Mouse (Mus musculus): ENCODE results near the gene Map3k3. TPM values are rescaled to one million over a fixed set of nuclear protein-coding genes. Genes with fewer than 3 reads are reported as not detected.

Gene Map3k3
- total RNA-seq, 2 experiments from 2014 or later: 26.7 to 27.7 TPM

DNA sequence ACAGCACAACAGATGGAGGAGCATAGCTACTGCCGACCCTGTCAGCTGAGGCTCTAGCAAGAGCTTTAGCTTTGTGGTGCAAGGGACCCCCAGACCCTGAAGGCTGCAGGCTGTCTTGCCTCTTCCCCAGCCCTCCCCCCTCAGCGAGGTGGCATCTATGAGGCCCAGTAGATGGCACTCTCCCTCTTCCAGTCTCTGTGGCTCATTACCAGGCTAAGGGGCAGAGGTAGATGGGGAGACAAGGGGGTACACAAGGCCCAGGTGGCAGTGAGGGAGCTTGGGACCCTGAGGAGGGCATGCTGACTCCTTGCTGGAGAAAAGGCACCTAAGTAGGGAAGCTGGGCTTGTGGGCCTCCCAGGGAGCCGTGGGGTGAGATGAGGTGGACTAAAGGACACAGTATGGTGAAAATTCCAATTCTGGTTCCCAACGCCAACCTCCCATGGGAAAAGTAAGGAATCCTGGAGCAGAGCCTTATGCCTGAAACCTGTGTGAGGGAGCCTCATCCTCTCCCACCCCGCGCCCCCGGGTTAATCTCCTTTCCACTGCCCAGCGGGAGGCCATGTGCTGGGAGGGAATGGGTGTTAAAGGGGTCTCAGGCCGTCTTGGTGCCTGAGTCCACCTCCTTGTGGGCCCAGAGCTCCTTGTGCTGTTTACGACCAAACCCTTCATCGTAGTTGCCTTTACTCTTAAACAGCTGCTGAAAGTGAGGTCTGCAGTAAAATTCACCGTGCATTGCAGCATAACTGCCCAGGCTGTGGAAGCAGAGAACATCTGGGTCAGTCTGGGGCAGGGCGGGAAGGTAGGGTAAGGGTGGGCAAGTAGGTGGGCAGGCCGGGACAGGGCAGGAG, 73.9 kb downstream of the Map3k3 start:
- peak; percentile 48 to 56 for DNase-seq (ENCODE audit: low spot score in 2 of 2)

DNA sequence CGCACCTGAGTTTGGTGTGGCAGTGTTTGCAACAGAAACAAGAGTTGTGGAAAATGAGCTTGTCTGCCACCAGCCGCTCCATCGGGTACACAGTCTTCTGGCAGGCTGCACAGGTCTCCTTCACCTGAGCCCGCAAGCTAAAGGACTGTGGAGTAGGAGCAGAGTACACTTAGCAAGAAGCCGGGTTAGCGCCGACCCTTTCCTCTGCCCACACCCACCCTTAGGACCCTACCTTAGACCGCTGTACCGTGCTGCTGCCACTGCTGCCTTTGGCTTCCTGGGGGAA, 74.5 kb downstream of the Map3k3 start:
- DNase-seq (ENCODE audit: low spot score in 2 of 2): no peak

DNA sequence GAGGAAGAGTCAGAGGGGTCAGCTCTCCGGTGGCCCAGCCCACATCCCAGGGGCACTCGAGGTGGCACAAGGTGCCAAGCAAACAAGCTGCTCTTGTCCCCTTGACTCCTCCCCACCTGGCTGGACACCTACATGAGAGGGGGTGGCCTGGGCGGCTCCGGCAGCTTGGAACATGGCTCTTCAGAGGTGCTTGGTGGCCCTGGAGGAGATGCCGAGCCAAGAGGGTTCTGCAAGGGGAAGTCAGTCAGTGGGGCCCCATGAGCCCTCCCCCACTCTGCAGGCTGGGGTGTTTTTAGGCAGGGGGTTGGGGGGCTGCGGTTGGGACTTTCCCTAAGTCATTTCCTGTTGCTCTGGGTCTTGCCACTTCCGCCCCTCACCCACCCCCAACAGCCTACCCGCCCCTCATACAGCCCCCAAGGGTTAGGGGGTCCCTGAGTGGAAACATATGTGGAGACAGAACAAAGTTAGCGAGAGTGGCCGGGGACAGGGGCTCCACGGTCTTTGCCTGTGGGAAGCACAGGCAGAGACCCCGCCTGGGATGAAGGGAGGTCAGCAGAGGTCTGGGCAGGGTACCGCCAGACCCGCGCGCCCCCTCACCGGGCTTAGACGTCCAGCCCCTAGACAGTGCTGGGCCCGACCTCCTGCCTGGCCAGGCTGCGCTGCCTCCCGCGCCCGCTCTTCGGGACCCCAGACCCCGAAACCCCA, 75.0 kb downstream of the Map3k3 start:
- DNase-seq (ENCODE audit: low spot score in 2 of 2): peak; percentile 54 to 62

DNA sequence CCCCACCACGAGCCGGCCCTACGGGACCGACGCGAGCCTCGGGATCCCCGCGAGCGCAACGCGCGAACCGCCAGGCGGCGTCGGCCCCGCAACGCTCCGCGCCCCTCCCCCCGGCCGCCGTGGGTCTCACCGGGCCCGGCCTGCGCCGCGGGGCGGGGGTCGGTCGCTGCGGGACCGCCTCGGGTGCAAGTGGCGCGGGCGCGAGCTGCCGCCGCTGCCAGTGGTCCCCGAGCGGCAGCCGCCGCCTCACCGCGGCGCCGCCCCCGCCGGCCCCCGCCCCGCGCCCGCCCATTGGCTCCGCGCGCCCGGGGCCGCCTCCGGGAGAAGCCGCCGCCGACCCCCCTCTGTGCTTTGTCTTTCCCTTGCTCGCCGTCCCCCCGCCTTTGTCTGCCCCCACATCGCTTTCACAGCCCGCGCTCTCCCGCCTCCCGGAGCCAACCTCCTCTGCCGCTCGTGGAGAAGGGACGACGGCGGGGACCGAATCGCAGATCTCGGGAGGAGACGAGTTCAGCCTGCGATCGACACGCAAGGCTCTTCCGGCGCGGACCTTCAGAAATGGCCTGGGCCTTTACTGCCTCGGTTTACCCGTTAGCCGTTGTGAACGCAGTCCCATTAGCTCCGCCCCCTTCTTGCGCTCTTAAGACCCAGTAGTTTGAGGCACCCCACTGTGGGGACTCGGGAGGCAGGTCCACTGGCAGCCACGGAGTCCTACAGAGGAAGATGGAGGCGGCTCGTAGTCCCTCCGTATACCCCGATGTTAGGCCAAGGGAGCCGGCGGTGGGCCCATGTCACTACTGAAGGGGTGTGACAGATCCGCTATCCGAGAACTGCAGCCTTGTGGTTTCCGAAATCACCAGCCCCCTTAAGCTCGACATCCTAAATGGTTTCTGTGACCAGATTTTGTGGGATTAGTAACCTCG, 75.8 kb downstream of the Map3k3 start:
- DNase-seq (ENCODE audit: low spot score in 2 of 2): peak; percentile 83 to 91

DNA sequence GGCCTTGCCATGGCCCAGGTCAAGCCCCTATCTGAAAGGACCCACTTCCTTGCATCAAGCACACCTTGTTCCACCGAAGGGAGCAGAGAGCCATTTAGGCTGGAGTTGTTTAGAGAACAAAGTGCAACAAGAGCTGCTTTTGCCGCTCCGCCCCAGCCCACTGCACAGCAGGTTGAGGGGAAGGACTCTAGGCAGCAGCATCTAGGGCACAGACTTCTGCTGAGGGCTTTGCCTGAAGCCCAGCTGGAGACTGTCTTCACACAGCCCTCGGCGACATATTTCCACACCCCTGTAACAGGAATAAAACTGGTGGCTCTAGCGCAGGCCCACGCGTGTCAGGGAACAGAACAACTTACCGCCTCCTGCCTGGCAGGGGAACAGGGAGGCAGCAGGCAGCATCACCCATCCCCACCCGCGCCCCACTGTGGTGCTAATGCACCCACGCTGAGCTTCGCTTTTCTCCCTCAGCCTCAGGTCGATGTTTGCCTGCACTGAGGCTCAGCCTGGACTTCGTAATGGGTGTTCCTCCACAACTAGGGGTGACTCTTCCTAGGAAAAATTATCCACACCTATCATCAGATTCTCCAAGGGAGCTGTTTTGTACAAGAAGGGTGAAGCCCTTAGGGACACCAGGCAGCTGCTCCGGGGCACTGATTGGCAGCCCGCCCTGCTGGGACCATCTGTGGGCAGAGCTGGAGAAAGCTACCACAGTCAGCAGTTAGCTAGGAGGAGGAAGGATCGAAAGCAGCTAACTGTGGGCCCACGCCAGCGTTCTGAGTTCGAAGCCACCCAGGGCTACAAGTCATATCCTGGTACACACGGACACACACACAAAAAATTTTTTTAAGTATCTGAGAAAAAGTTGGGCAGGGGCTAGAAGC, 76.7 kb downstream of the Map3k3 start, which contains the start of the genes Gm10840 and Limd2:
TSS of gene Gm10840 (plus strand) at position 10 of the 881 bp plus-strand sequence.
TSS of gene Limd2 (minus strand) at position 20 of the 881 bp plus-strand sequence.
- peak; percentile 76 to 81 for DNase-seq (ENCODE audit: low spot score in 2 of 2)

DNA sequence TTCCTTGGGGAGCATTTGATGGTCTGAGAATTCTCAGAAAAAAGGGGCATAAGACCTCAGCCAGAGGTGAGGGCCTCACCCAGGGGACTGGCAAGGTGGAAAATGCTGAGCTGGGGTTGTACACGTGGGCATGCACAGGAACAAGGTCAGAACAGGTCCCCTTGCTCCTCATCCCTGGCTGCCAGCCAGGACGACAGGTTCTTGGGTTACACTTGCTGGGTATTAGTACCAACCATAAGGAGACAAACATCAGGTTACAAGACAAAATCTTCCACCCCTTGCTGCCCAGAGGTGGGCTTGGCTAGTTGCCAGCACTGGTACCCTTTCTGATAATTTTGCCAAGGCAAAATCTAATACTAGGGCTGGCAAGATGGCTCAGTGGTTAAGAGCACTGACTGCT, 77.8 kb downstream of the Map3k3 start:
- DNase-seq (ENCODE audit: low spot score in 2 of 2): no peak

DNA sequence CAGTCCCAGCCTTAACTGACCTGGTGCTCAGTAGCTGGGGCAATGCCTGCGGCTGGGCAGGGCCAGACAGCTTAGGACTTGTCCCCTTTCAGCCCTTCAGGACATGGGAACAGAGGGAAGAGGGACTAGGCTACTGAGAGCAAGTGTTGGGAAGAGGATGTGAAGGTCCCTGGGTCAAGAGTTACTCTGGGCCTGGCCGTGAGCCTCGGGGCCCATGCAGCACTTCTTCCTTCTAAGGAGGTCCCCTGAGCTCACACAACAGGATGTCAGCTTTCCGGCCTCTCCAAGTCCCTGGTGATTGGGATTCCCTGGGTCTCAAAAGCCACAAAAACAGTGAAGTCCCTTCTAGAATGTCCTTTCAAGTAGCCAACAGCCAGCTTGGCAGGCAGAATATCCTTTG, 79.1 kb downstream of the Map3k3 start:
- DNase-seq (ENCODE audit: low spot score in 2 of 2): no peak

DNA sequence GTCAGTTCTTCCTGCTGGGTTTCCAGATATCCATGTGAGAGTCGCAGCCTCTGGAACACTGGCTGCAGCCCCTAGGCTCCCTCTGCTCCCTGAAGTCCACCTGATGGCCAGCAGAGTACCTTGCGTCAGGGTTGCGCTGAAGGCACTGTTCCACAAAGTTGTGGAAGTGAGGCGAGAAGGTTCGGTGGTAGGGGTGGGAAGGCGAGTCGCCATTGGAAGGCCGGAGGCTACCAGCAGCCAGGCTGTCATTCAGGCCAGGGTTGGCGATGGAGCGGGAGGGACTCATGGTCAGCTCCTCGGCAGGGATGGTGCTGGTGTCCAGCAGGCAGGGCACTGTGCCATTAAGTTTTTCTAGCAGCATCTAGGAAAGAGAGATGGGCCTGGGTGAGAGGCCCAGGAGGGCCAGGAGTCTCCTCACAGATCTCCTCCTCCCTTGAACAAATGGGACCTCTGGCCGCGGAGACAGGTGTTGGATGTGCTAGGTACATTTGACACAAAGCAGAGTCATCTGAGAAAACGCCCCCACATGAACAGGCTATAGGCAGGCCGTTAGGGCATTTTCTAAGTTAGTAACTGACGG, 80.3 kb downstream of the Map3k3 start:
- DNase-seq (ENCODE audit: low spot score in 2 of 2): no peak

DNA sequence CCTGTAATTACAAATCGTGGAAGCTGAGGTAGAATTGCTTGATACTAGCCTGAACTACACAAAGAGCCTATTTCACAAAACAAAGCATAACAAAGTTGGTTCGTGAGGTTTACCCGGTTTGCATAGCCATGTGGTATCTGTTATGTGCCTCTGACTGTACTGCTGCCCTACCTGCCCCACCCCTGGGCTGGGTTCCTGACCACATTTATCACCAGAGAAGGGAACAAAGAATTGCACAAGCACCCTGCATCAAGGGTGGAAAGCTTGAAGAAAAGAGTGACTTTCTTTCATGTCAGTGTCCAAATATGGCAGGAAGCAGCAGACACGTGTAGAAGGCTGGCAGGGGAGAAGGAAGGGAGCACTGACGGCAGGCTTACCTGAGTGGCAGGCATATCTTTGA, 83.0 kb downstream of the Map3k3 start:
- DNase-seq (ENCODE audit: low spot score in 2 of 2): no peak

DNA sequence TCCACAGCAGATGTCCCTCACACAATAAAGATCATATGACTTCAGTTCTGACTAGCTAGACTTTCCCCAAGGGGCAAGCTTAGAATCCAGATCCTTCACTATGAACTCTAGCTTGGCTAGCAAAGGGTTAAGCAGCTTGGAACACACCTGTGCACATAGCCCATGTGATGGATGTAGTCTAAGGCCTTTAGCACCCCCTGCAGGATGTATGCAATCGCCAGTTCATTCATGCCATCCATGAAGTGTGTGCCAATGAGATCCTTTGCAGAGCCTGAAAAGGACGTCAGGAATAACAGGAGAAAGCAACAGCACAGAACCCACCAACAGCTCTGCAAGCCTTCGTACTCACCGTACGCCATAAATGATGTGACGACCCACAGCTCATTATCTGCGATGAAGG, 86.4 kb downstream of the Map3k3 start:
- DNase-seq (ENCODE audit: low spot score in 2 of 2): no peak

DNA sequence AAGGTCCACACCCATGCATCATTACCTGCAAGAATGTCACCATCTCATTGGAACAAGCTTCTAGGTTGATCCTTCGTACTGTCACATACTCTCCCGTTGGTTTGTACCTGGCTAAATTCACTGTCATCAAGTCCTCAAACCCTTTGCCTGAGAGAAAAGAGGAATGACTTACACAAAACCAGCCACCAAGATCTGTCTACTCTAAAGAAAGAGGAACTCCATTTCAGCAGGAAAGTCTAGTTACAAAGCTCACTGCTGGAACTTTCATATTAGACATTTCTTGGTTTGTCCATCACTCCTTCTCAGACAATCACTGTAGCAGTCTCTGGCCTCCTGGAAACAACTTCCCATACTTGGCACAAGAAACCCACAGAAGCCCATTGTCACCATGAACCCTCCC, 88.8 kb downstream of the Map3k3 start:
- DNase-seq (ENCODE audit: low spot score in 2 of 2): no peak

DNA sequence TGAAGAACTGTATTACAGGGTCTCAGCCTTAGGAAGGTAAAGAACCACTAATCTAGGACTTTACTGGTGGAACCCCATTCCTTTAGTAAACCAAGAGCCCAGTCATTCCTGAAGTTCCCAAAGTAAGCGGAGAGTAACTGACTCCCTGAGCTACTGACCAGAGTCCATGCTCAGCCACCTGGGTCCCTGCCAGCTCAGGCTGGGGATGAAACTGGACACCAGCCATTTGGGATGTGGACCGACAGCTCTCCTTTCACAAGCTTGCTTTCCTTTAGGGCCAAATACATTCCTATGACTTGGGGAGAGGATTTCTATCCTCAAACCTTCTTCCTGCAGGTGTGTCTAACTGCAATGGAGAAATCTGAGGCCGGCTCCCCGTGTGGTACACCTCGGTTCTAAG, 90.0 kb downstream of the Map3k3 start:
- no peak for DNase-seq (ENCODE audit: low spot score in 2 of 2)

DNA sequence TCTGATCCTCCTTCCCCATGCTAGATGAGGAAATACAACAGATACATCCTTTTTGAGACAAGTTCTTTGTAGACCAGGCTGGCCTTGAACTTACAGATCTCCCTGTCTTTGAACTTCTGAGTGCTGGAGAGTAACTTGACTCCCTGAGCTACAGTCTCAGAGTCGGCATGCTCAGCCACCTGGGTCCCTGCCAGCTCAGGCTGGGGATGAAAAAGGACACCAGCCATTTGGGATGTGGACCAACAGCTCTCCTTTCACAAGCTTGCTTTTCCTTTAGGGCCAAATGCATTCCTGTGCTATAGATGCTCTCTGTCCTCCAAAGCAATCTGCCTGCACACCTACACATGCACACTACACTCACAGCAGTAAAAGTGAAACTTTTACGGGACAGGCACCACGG, 90.7 kb downstream of the Map3k3 start:
- no peak for DNase-seq (ENCODE audit: low spot score in 2 of 2)

DNA sequence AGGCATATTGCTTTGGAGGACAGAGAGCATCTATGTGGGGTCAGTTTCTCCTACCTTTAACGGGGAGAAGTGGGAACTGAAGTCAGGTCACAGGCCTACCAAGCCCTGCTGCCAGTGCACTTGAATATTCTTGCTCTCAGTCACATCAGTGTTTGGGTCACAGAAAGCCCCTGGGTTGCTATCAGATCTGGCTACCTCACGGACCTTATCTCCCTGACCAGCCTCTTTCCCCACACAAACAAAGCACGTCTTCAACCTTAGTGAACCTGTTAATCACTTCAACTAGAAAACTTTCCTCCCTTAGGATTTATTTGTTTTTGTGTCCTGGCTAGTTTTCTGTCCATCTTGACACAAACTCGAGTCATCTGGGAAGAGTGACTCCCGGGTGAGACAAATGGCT, 92.0 kb downstream of the Map3k3 start:
- DNase-seq (ENCODE audit: low spot score in 2 of 2): no peak

DNA sequence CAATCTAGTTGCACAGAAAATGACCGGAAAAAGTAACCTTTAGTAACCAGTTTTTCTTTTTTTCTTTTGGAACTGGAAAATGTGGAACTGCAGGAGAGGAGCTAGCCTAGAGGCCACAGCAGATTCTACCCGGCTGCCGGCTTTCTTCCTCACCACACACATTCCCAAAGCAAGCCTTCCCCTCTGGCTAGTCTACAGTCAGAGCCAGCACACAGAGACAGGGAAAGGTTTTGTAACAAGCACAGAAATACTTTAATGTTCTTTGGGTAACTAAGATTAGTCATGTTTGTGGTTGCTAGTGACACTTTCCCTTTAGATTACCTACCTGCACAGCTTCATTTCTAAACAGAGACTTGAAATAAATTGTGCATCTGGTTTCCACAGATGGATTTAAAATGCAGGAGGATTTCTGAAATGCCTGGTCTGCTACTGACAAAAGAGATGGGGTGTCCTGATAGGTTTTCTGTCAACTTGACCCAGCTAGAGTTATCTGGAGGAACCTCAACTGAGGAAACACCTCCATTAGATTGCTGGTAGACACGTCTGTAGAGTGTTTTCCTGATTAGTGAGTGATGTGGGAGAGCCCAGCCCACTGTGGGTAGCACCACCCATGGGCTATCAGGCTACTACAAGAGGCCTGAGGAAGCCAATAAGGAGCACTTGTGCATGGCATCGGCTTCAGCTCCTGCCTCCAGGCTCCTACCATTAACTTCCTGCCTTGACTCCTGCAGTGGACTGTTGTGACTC, 93.8 kb downstream of the Map3k3 start:
- no peak for DNase-seq (ENCODE audit: low spot score in 2 of 2)

DNA sequence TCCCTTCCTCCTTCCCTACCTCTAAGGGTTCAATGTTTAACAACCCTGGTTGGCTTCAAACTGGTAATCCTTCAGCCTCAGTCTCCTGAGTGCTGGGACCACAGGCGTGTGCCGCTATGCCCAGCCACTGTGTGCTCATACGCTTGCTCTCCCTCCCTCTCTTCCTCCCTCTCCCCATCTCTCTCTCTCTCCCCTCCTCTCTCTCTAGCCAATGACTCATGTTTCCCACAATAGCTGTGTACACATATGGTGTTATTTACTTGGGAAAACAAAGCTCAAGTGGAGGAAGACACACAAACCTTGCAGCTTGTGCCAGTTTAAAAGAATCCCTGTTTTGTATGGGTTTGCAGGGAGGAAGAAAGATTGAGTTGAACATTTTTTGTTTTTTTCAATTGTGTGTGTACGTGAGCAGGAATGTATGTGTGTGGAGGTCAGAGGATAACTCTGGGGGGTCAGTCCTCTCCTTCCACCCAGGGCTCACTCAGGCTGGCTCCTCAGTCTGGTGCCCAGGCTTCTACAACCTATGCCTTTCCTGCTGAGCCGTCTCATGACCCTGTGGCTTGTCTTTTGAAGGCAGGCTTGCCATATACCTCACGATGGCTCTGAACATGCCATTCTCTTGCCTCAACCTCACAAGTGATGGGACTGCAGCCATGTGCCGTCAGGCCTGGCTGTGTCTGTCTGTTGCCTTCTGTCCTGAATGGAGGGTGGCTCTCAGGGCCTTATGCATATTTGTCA, 95.5 kb downstream of the Map3k3 start:
- DNase-seq (ENCODE audit: low spot score in 2 of 2): no peak

DNA sequence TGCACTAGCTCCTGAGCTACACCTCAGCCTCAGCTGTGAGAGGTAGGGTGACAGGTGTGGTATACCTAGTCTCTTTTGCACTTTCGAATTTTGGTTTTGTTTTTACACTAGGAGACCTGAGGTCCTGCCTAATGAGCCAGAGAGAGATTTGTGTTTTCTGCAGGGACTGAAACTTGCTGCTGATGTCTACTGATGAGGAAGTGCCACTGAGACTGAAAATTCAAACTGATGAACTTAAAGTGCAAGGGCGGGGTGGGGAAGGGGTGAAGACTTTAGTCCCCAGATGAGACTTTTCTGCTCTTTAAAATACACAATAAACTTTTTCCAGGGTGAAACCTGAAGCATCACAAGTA, 96.0 kb downstream of the Map3k3 start:
- DNase-seq (ENCODE audit: low spot score in 2 of 2): no peak

DNA sequence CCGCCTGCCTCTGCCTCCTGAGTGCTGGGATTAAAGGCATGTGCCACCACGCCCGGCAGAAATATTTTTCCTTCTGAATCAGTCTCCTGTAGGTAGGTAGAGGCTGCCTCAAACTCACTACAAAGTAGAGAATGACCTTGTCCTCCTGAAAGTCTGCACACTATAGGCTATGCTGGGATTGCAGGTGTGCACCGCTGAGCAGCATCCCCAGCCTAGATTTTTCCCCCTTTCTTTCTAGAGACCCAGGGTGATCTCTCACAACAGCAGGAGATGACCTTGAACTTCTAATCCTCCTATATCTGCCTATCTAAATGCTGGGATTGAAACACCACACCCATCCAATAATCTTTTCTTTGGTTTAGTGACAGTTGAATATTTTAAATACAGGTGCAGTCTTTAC, 102.9 kb downstream of the Map3k3 start:
- DNase-seq (ENCODE audit: low spot score in 2 of 2): no peak

DNA sequence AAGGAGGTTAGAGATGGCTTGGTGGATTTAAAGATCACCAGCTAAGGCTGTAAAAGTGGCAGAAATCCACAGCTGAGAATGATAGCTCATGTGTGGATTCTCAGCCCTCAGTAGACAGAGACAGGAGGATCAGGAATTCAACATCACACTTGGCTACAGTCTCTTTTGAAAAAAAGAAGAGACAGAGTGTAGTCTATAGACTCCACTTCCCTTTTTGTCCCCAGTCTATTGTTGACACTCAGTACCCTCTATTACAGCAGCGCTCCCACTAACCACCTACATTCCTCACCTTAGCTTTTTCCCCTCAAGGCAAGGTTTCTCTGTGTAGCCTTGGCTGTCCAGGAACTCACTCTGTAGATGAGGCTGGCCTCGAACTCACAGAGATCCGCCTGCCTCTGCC, 107.3 kb downstream of the Map3k3 start:
- DNase-seq (ENCODE audit: low spot score in 2 of 2): no peak

Data from layer of hippocampus, postnatal 10 days (tissue).